Mouse (Mus musculus): ENCODE results near the gene Wdtc1. TPM values are rescaled to one million over a fixed set of nuclear protein-coding genes. Genes with fewer than 3 reads are reported as not detected.

Gene Wdtc1
- 8.1 and 8.5 TPM in 2 replicates for polyA plus RNA-seq (2015; fragmentation: Nextera tagmentation; extraction: Ambion mirVana)

- peaks cover 14% of the 10 kb centered on the region for H3K4me1 ChIP-seq (replicated peaks)
- WGBS (ENCODE audit: insufficient replicate concordance) = 64% methylated on average over 23 of the region's 23 CpGs
Observed at GRCm38 (mm10) chr4:133353367-133354365, at the start of gene Wdtc1. Gene Wdtc1 (minus strand): TSS chr4:133353481.

GRCm38 (mm10) chr4:133402011-133402410 is 48.7 kb upstream of the Wdtc1 start:
- 12% methylated on average over 13 of the region's 13 CpGs for WGBS (ENCODE audit: insufficient replicate concordance)
- ATAC-seq (ENCODE audit: insufficient read depth) = peak; percentile 58
- peak overlapping the region; percentile 14; the same call in 1 of the 2 replicates for H3K4me2 ChIP-seq

More at GRCm38 (mm10) chr4:133353367-133354365, at the start of gene Wdtc1:
- Histone ChIP-seq H3K9ac (no peak within 1 kb of the TSS), H3K4me2 (no peak within 1 kb of the TSS; the same call in 1 of the 2 replicates), H3K27me3 (peaks cover 5% of the 10 kb centered on the region; the same call in 1 of the 2 replicates), H3K4me3 (replicated peaks) (no peak within 1 kb of the TSS), H3K27ac (replicated peaks) (no peak within 1 kb of the TSS; the same call in 1 of the 2 replicates), H3K9me3 (replicated peaks) (no peaks in the 10 kb centered on the region), H3K36me3 (replicated peaks) (no peaks in the 10 kb centered on the region)
- ATAC-seq (ENCODE audit: insufficient read depth) = peak; percentile 61

GRCm38 (mm10) chr4:133400098-133400497 is 46.8 kb upstream of the Wdtc1 start:
- 81% methylated on average over 7 of the region's 7 CpGs for WGBS (ENCODE audit: insufficient replicate concordance)

More at GRCm38 (mm10) chr4:133402011-133402410, 48.7 kb upstream of the Wdtc1 start:
- Histone ChIP-seq H3K27ac (replicated peaks) (peak overlapping the region; percentile 38; the same call in 1 of the 2 replicates), H3K4me1 (replicated peaks) (peaks cover 63% of the 10 kb centered on the region), H3K36me3 (replicated peaks) (peaks cover 14% of the 10 kb centered on the region; the same call in 1 of the 2 replicates), H3K9ac (peak overlapping the region; percentile 11; the same call in 1 of the 2 replicates), H3K4me3 (replicated peaks) (no peak overlapping the region), H3K27me3 (no peaks in the 10 kb centered on the region), H3K9me3 (replicated peaks) (no peaks in the 10 kb centered on the region)

GRCm38 (mm10) chr4:133399509-133399908 is 46.2 kb upstream of the Wdtc1 start:
- Histone ChIP-seq H3K36me3 (replicated peaks) (0 out of 2 replicates have a peak, but pooled peaks cover 9% of the 10 kb centered on the region), H3K4me3 (replicated peaks) (no peak overlapping the region), H3K4me1 (replicated peaks) (peaks cover 88% of the 10 kb centered on the region), H3K9me3 (replicated peaks) (no peaks in the 10 kb centered on the region), H3K4me2 (no peak overlapping the region), H3K27ac (replicated peaks) (peak overlapping the region; percentile 45), H3K27me3 (no peaks in the 10 kb centered on the region), H3K9ac (no peak overlapping the region)
- 88% methylated on average over 6 of the region's 6 CpGs for WGBS (ENCODE audit: insufficient replicate concordance)
- no peak for ATAC-seq (ENCODE audit: insufficient read depth)

More at GRCm38 (mm10) chr4:133400098-133400497, 46.8 kb upstream of the Wdtc1 start:
- Histone ChIP-seq H3K27me3 (no peaks in the 10 kb centered on the region), H3K27ac (replicated peaks) (no peak overlapping the region), H3K4me3 (replicated peaks) (no peak overlapping the region), H3K4me1 (replicated peaks) (peaks cover 82% of the 10 kb centered on the region), H3K9me3 (replicated peaks) (no peaks in the 10 kb centered on the region), H3K9ac (no peak overlapping the region), H3K4me2 (no peak overlapping the region), H3K36me3 (replicated peaks) (peaks cover 12% of the 10 kb centered on the region; the same call in 1 of the 2 replicates)
- ATAC-seq (ENCODE audit: insufficient read depth) = no peak

- ATAC-seq (ENCODE audit: insufficient read depth) = no peak
- Histone ChIP-seq H3K4me3 (replicated peaks) (no peak overlapping the region), H3K36me3 (replicated peaks) (0 out of 2 replicates have a peak, but pooled peaks cover 9% of the 10 kb centered on the region), H3K27me3 (no peaks in the 10 kb centered on the region), H3K4me2 (no peak overlapping the region), H3K9me3 (replicated peaks) (no peaks in the 10 kb centered on the region), H3K9ac (no peak overlapping the region), H3K4me1 (replicated peaks) (peaks cover 96% of the 10 kb centered on the region), H3K27ac (replicated peaks) (peak overlapping the region; percentile 45)
- 66% methylated on average over 5 of the region's 5 CpGs for WGBS (ENCODE audit: insufficient replicate concordance)
Observed at GRCm38 (mm10) chr4:133398619-133399018, 45.3 kb upstream of the Wdtc1 start.

GRCm38 (mm10) chr4:133397961-133398360 is 44.7 kb upstream of the Wdtc1 start:
- no peak for ATAC-seq (ENCODE audit: insufficient read depth)
- Histone ChIP-seq H3K9me3 (replicated peaks) (no peaks in the 10 kb centered on the region), H3K4me2 (no peak overlapping the region), H3K36me3 (replicated peaks) (0 out of 2 replicates have a peak, but pooled peaks cover 3% of the 10 kb centered on the region), H3K4me3 (replicated peaks) (no peak overlapping the region), H3K27me3 (no peaks in the 10 kb centered on the region), H3K9ac (no peak overlapping the region), H3K27ac (replicated peaks) (peak overlapping the region; percentile 45), H3K4me1 (replicated peaks) (peaks cover 93% of the 10 kb centered on the region)
- WGBS (ENCODE audit: insufficient replicate concordance) = 70% methylated on average over 8 of the region's 8 CpGs

GRCm38 (mm10) chr4:133397299-133397698 is 44.0 kb upstream of the Wdtc1 start:
- H3K36me3 ChIP-seq (replicated peaks) = no peaks in the 10 kb centered on the region
- no peak overlapping the region for H3K4me2 ChIP-seq
- H3K4me3 ChIP-seq (replicated peaks) = no peak overlapping the region
- H3K9ac ChIP-seq = no peak overlapping the region
- no peaks in the 10 kb centered on the region for H3K9me3 ChIP-seq (replicated peaks)
- no peaks in the 10 kb centered on the region for H3K27me3 ChIP-seq
- no peak for ATAC-seq (ENCODE audit: insufficient read depth)
- H3K27ac ChIP-seq (replicated peaks) = peak overlapping the region; percentile 33; the same call in 1 of the 2 replicates
- peaks cover 92% of the 10 kb centered on the region for H3K4me1 ChIP-seq (replicated peaks)
- WGBS (ENCODE audit: insufficient replicate concordance) = 58% methylated on average over 5 of the region's 5 CpGs

- H3K27ac ChIP-seq (replicated peaks) = peak overlapping the region; percentile 85
- peak overlapping the region; percentile 50; the same call in 1 of the 2 replicates for H3K9ac ChIP-seq
- H3K4me3 ChIP-seq (replicated peaks) = no peak overlapping the region
- no peaks in the 10 kb centered on the region for H3K36me3 ChIP-seq (replicated peaks)
- H3K27me3 ChIP-seq = no peaks in the 10 kb centered on the region
- no peak for ATAC-seq (ENCODE audit: insufficient read depth)
- no peaks in the 10 kb centered on the region for H3K9me3 ChIP-seq (replicated peaks)
- H3K4me1 ChIP-seq (replicated peaks) = peaks cover 92% of the 10 kb centered on the region
- H3K4me2 ChIP-seq = peak overlapping the region; percentile 66; the same call in 1 of the 2 replicates
- WGBS (ENCODE audit: insufficient replicate concordance) = 82% methylated on average over 2 of the region's 2 CpGs
Observed at GRCm38 (mm10) chr4:133396079-133396478, 42.8 kb upstream of the Wdtc1 start.

GRCm38 (mm10) chr4:133394981-133395573 is 41.8 kb upstream of the Wdtc1 start:
- Histone ChIP-seq H3K4me3 (replicated peaks) (peak overlapping the region; percentile 15), H3K4me2 (peak overlapping the region; percentile 66), H3K27me3 (no peaks in the 10 kb centered on the region), H3K4me1 (replicated peaks) (peaks cover 93% of the 10 kb centered on the region), H3K9ac (peak overlapping the region; percentile 50), H3K27ac (replicated peaks) (peak overlapping the region; percentile 85), H3K36me3 (replicated peaks) (no peaks in the 10 kb centered on the region), H3K9me3 (replicated peaks) (no peaks in the 10 kb centered on the region)
- peak; percentile 94 for ATAC-seq (ENCODE audit: insufficient read depth)
- 29% methylated on average over 4 of the region's 4 CpGs for WGBS (ENCODE audit: insufficient replicate concordance)

GRCm38 (mm10) chr4:133391185-133392040 is 38.1 kb upstream of the Wdtc1 start:
- Histone ChIP-seq H3K9me3 (replicated peaks) (no peaks in the 10 kb centered on the region), H3K36me3 (replicated peaks) (0 out of 2 replicates have a peak, but pooled peaks cover 3% of the 10 kb centered on the region), H3K27me3 (no peaks in the 10 kb centered on the region), H3K4me2 (peak overlapping the region; percentile 37), H3K4me1 (replicated peaks) (peaks cover 71% of the 10 kb centered on the region), H3K9ac (0 out of 2 replicates have a peak overlapping the region, but pooled peaks have one; percentile 2), H3K27ac (replicated peaks) (peak overlapping the region; percentile 76), H3K4me3 (replicated peaks) (no peak overlapping the region)
- no peak for ATAC-seq (ENCODE audit: insufficient read depth)
- 72% methylated on average over 18 of the region's 18 CpGs for WGBS (ENCODE audit: insufficient replicate concordance)

All from liver, embryonic 15.5 days (tissue).